Mouse (Mus musculus): Measurements from ENCODE around the gene Macrod2.

Gene Macrod2

DNA sequence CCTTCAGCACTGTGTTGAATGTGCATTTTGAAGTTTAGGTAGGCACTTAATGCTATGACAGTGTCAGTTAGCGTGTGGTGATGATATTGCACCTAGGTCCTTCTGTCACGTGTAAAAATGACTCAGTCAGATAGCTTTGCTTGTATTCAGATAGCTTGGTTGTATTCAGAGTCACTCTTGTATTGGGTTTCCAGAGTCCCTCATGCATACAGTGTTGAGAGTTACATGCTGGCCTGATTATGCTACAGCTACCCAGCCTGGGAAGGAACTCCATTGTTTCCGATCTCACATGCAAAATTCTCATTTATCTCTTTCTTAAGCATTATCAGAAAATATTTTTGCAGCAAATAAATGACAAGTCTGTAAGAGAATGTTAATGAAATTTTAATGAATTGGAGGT lies 1187.3 kb downstream of the Macrod2 start:
- no peak for TF ChIP-seq GATA4 (IDR thresholded peaks at IDR 0.05; ENCODE audit: insufficient replicate concordance, low read length)

DNA sequence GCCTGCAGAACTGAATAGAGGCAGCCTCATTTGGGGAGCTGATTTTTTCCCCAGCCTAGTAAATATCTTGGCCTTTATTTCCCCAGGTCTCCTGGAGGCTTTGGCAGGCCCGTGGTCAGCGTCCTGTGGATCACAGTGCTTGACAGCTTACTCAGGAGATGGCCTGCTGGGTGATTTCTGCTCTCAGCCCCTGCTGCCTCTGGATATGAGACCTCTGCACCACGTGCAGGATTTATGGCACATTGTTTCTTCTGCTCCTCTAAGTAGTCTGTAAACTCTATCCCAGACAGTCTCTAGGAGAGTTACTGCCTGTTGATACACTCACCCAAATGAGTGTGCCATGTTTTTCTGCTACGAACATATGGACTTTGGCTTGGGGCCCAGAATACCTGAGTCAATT lies 1187.8 kb downstream of the Macrod2 start:
- TF ChIP-seq GATA4 (IDR thresholded peaks at IDR 0.05; ENCODE audit: insufficient replicate concordance, low read length) = no peak

DNA sequence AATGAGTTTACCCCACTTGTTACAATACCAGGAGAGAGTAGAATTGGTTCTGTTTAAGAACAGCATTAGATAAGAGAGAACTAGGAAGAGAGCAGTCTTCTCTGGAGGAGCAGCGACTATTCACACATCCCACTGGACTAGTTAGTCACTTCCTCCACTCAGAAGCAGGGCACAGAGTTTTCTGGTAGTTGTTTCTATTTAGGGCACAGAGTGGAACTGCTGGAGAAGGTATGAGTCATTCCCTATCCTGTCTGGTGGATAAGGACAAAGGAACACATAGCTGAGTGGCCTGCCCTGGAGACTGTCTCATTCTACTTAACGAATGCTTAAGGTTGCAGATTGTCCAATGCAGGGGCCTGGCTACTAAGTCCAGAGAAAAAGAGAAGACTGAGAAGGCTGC lies 1192.2 kb downstream of the Macrod2 start:
- TF ChIP-seq GATA4 (IDR thresholded peaks at IDR 0.05; ENCODE audit: insufficient replicate concordance, low read length) = no peak

DNA sequence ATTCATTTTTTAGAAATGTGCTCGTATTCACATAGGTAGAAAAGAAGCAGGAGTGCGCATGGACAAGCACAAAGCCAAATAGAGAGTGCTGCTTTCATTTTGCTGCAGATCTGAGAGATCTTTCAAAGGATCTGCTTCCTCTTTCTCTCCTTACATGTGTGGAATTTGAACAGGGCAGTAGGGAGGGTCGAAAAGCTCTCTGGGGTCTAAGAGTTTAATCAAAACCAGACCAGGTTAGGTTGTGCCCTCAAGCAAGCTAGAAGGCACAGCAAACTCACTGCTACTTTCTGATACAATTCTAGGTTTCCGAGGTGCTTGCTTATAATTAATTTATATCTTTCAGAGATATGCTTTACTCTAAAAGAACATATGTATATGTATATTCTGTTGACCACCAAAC lies 1196.2 kb downstream of the Macrod2 start:
- TF ChIP-seq GATA4 (IDR thresholded peaks at IDR 0.05; ENCODE audit: insufficient replicate concordance, low read length) = no peak

DNA sequence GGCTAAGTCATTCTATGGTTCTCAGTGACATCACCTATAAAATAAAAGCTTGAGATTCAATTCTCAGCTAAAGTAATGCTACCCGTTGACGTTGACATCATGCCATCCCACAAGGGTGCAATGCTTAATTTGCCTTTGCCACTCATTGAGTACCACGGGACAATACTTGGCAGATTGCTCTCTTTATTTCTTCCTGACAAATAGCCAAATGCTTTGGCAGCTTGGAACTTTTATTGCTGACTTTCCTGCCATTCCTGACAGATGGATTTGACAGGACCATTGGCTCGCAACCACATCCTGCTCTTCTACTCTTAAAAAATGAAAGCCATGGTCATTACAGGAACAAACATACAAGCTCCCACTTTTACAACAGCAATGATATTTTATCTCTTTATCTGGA lies 1199.7 kb downstream of the Macrod2 start:
- TF ChIP-seq GATA4 (IDR thresholded peaks at IDR 0.05; ENCODE audit: insufficient replicate concordance, low read length) = no peak

DNA sequence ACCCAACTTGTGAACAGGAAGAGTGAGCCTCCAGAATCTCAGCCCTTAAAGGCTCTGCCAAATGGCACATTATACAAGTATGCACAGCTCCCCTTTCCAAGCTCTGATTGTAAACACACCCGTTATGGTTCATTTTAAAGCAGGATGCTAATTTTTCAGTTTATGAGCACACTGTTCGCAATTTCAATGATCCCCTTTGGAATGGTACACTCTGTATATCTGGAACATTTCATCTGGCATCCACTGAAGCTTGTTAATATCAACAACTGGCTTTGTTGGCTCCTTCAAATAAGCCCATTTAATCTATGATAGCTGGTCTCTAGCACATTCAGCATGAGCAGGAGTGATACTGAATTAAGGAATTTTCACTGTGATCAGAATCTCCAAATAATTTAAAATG lies 1222.6 kb downstream of the Macrod2 start:
- no peak for TF ChIP-seq GATA4 (IDR thresholded peaks at IDR 0.05; ENCODE audit: insufficient replicate concordance, low read length)

DNA sequence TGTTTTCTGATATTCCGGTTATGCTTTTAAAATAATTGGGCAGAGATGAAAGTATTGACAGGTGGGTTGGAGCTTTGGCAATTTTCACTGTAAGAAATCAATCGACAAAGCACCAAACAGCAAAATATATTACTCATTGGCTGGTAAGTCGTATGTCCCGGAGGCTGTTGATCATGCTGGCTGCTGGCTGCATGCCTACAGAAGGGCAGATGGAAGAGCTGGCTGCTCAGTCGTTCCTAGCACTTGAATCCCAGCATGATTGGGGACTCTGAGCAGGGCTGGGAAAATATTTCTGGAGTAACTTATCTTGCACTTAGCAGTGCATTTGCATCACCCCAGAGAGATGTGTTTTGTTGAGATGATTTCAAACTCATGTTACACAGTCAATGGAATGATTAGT lies 1223.1 kb downstream of the Macrod2 start:
- TF ChIP-seq GATA4 (IDR thresholded peaks at IDR 0.05; ENCODE audit: insufficient replicate concordance, low read length) = no peak

DNA sequence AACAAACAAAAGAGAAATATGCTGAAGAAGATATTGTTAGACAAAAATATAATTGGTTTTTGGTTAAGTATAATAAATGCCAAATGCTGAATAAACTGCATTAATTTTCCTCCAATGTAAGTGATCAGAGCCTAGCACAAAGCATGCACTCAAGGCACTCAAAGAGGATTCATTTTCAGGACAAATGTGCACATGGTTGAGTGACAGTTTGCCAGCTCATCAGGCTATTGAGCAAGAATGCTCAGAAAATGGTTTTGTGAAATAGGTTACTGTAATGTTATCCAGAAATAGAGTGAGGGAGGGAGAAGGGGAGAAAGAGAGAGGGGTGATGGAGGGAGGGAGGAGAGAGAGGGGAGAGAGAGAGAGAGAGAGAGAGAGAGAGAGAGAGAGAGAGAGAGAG lies 1268.9 kb downstream of the Macrod2 start:
- no peak for TF ChIP-seq GATA4 (IDR thresholded peaks at IDR 0.05; ENCODE audit: insufficient replicate concordance, low read length)

DNA sequence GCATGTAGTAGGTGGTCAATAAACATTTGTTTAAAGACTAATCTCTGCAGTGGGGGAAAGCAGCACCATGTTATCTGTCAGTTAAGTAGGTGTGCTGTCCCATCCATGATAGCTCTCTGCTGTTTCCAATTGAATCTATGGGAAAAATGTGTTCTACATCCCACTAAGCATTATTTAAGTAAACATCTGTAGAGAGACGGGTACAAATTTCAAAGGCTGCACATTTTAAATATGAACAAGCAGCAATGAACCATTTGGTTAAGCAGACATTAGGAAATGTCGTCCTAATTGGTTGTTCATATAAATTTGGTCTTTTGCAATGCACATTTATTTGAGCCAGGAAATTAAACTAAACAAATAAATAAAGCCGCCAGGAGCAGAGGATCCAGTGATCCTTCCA lies 1277.7 kb downstream of the Macrod2 start:
- no peak for TF ChIP-seq GATA4 (IDR thresholded peaks at IDR 0.05; ENCODE audit: insufficient replicate concordance, low read length)

DNA sequence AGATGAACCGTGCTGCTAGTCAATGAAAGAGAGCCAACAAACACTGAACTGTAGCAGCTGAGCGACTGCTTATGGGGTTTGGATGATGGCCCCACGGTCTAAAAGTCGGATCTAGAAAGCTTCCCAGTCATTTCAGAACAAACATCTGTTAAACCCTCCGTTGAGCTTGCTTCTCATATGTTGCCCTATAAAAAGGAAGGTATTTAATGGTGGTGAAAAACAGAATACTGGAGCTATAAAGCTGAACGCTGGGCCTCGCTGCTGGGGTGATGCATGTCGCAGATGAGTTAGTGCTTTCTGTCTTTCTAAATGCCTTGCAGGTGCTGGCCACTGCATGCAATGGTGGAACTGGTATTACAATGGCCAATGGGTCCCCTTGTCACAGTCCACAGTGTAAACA lies 1278.3 kb downstream of the Macrod2 start:
- TF ChIP-seq GATA4 (IDR thresholded peaks at IDR 0.05; ENCODE audit: insufficient replicate concordance, low read length) = no peak

DNA sequence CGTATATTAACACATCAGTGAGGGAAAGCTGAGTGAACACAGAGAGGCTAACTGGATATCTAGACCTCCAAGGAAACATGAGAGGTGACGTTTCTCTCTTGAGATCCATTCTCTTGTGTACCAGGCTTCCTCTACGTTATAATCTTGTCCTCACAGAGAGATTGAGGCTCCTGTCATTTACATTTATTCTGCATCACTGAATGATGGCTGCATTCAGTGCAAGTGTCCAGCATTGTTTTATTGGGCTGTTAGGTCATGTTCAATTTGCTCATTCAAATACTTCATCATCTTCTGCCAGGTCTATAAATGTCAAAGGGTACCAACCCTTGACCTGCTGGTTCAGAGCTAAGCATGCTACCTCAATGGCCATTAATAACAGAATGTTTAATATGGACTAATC lies 1302.4 kb downstream of the Macrod2 start:
- TF ChIP-seq GATA4 (IDR thresholded peaks at IDR 0.05; ENCODE audit: insufficient replicate concordance, low read length) = no peak

DNA sequence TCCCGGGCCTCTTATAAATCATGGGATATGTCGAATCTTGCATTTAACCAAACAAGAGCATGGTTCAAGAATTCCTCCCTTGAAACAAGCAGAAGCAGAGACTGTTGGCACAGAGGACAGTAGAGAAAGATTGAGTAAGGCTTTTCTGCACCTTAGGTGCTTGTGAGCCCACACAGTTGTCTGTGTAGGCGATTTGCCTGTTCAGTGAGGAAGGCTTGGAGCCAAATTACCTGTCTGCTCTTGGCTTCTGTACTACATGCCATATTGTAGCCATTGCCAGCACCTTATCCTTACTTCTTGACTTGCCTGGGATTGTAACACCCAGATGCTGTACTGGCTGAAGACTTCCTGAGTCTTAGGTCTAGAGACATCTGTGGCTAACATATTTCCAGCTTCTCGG lies 1303.2 kb downstream of the Macrod2 start:
- TF ChIP-seq GATA4 (IDR thresholded peaks at IDR 0.05; ENCODE audit: insufficient replicate concordance, low read length) = no peak

DNA sequence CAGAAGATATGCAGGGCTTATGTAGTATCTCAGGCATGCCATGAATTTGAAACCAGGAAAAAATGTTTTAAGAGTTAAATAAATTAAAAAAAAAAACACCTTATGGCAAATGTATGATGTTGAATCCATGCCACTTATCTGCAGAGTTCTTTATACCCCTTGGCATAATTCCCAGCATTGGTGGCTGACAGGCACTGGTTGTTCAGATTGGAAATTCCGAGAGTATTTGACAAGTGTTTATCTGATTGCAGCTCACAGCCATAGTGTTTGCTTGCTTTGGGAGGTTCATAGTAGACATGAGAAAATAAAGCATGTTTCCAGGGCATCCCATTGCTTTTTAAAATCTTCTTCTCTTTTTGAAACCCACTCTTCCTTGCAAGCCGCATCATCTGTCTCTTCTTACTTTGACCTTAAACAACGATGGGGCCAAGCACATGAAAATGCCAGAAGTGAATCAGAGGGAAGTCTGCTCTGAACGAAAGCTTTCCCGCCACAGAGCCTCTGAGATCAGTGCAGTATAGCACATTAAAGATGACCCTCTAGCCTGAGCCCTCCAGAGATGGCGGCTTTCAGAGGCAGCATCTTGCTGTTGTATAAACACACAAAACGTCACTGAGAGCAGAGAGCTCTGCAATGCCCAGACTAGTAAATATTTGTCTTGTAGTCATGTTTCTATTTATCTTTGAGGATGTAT lies 1305.8 kb downstream of the Macrod2 start:
- TF ChIP-seq GATA4 (IDR thresholded peaks at IDR 0.05; ENCODE audit: insufficient replicate concordance, low read length) = no peak

DNA sequence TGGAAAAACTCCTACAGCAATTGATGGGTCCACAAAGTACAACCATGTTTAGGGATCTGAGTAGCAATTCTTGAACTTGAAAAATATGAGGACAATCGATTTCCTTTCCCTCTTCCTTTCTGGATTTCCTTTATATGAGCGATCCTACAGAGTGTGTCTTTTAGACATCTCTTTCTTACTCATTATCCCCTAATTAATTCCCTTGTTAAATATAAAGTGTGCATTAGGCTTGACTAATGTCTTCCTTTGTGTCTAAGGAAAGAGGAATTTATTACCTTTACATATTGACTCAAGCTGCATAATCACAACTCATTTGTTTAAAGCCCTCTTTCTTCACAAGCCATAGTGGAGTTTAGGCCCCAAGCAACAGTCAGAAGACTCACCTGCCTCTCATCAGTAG lies 1316.7 kb downstream of the Macrod2 start:
- TF ChIP-seq GATA4 (IDR thresholded peaks at IDR 0.05; ENCODE audit: insufficient replicate concordance, low read length) = no peak

DNA sequence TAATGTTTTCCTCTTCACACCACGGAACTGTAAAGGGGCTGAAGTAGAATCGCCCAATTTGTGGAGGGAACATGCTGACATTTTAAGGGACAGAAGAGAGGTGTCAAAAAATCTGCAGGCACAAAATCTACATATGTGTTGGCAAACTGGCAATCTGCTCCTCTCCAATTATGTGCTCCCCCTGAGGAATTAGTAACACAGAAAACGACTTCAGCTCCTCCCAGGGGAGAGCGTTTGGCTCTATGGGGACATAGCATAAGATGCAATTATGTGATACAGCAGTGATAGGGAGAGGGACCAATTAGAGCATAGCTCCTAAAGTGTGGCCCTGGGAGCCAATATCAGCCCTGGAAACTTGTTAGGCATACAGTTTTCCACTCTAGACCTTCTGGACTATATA lies 1317.2 kb downstream of the Macrod2 start:
- no peak for TF ChIP-seq GATA4 (IDR thresholded peaks at IDR 0.05; ENCODE audit: insufficient replicate concordance, low read length)

DNA sequence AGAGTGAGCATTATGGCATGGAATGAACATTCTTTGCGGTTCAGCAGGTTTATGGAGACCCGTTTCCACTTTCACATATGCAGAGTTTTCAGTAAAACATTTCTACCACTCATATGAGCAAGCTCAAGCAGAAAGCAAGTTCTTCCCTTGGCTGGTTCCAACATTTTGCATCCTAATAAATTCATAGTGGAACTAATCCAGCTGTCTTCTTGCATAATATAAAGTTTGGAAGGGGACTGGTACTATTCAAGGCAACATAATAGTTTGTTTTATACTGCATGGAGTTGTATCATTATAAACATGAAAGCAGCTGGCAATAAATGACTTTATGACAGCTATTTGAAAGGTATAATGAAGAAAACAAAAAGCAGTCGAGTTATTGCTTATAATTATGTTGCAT lies 1320.0 kb downstream of the Macrod2 start:
- TF ChIP-seq GATA4 (IDR thresholded peaks at IDR 0.05; ENCODE audit: insufficient replicate concordance, low read length) = no peak

DNA sequence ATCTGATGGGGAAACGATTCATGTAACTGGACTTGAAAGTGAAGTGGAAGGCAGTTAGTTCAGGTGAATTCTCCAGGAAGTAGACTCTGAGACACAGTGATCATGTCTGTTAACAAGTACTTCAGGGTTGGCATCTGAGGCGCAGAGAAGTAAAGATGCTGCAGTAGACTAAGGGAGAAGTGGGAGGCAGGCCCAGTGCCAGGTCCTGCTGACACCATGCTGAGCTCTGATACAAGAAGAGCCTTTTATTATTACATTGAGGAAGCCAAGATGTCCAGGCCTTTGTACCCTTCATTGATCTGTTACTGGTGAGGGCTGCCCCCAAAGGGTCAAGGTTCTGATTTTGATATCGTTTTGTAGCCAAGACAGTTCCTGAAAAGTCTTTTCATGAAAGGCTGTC lies 1327.4 kb downstream of the Macrod2 start:
- no peak for TF ChIP-seq GATA4 (IDR thresholded peaks at IDR 0.05; ENCODE audit: insufficient replicate concordance, low read length)

All from liver, adult (tissue).